Comparison of ENCODE assay signal across 9 mouse cellular contexts in genomic region chr19:36927800-36928361, GRCm38 (mm10). TPM values are rescaled to one million over a fixed set of nuclear protein-coding genes. Genes with fewer than 3 reads are reported as not detected.
DNase-seq lines count a peak whose midpoint lies in the region; ATAC-seq and TF ChIP-seq lines count a peak whose summit lies in the region.
"Had no signal": no experiment of that assay in that cellular context is flagged by ENCODE, and none has a peak within 500 bp of the region (broad histone marks: within the 10 kb centered on the region; RNA-seq: fewer than 3 reads in every experiment).

No protein-coding gene starts in this region.

- no peaks in the 10 kb centered on the region for H3K36me3 ChIP-seq in heart, embryonic 13.5 days
- H3K36me3 ChIP-seq in neural tube, embryonic 12.5 days, result no peaks in the 10 kb centered on the region
- no peaks in the 10 kb centered on the region for H3K36me3 ChIP-seq in limb, embryonic 14.5 days (ENCODE audit: control insufficient read depth, insufficient read depth, low read length)
- no peaks in the 10 kb centered on the region for H3K36me3 ChIP-seq in stomach, embryonic 15.5 days

- DNase-seq in heart, postnatal 4 days, result no peak
- no peak for DNase-seq in neural tube, embryonic 10.5 days (ENCODE audit: extremely low spot score, low spot score)
- DNase-seq in limb, embryonic 14.5 days (ENCODE audit: low spot score), result no peak
- no peak for DNase-seq in urinary bladder, postnatal 36 days (ENCODE audit: low spot score in 2 of 2)
- DNase-seq: kidney, adult 11 months had no signal

- H3K4me2 ChIP-seq in heart, embryonic 13.5 days, result peak overlapping the region; percentile 94
- H3K4me2 ChIP-seq in neural tube, embryonic 12.5 days (replicated peaks), result peak overlapping the region; percentile 70
- peak overlapping the region; percentile 89; the same call in 1 of the 2 replicates for H3K4me2 ChIP-seq in limb, embryonic 14.5 days (replicated peaks; ENCODE audit: low read depth, low read length, severe bottlenecking)
- H3K4me2 ChIP-seq in stomach, embryonic 15.5 days, result peak overlapping the region; percentile 59; the same call in 1 of the 2 replicates

- no peak overlapping the region for H3K27ac ChIP-seq in heart, embryonic 13.5 days (replicated peaks)
- no peak overlapping the region for H3K27ac ChIP-seq in neural tube, embryonic 12.5 days
- no peak overlapping the region for H3K27ac ChIP-seq in limb, embryonic 14.5 days (replicated peaks; ENCODE audit: low read depth, low read length)
- H3K27ac ChIP-seq in stomach, embryonic 15.5 days, result no peak overlapping the region

- no peak overlapping the region for H3K9ac ChIP-seq in heart, embryonic 13.5 days
- no peak overlapping the region for H3K9ac ChIP-seq in neural tube, embryonic 12.5 days
- H3K9ac ChIP-seq in limb, embryonic 14.5 days (ENCODE audit: low read depth, low read length, severe bottlenecking), result no peak overlapping the region
- no peak overlapping the region for H3K9ac ChIP-seq in stomach, embryonic 15.5 days

- H3K9me3 ChIP-seq in heart, embryonic 13.5 days, result no peaks in the 10 kb centered on the region
- no peaks in the 10 kb centered on the region for H3K9me3 ChIP-seq in neural tube, embryonic 12.5 days
- no peaks in the 10 kb centered on the region for H3K9me3 ChIP-seq in limb, embryonic 14.5 days (ENCODE audit: control insufficient read depth, low read length)
- no peaks in the 10 kb centered on the region for H3K9me3 ChIP-seq in stomach, embryonic 15.5 days

- peak overlapping the region; percentile 97 for H3K4me3 ChIP-seq in heart, embryonic 13.5 days
- H3K4me3 ChIP-seq in neural tube, embryonic 12.5 days, result no peak overlapping the region
- H3K4me3 ChIP-seq in limb, embryonic 14.5 days (replicated peaks; ENCODE audit: low read length), result no peak overlapping the region
- H3K4me3 ChIP-seq in stomach, embryonic 15.5 days (replicated peaks), result no peak overlapping the region

- WGBS in heart, embryonic 13.5 days, result 81% methylated on average over 6 of the region's 6 CpGs
- 89% methylated on average over 6 of the region's 6 CpGs for WGBS in neural tube, embryonic 12.5 days
- WGBS in limb, embryonic 14.5 days, result 67% methylated on average over 6 of the region's 6 CpGs
- WGBS in stomach, embryonic 15.5 days, result 72% methylated on average over 6 of the region's 6 CpGs

- peaks cover 35% of the 10 kb centered on the region for H3K4me1 ChIP-seq in heart, embryonic 13.5 days
- peaks cover 9% of the 10 kb centered on the region for H3K4me1 ChIP-seq in neural tube, embryonic 12.5 days
- H3K4me1 ChIP-seq in limb, embryonic 14.5 days (ENCODE audit: control insufficient read depth, insufficient read depth, low read length), result peaks cover 7% of the 10 kb centered on the region; the same call in 1 of the 2 replicates
- 0 out of 2 replicates have a peak, but pooled peaks cover 3% of the 10 kb centered on the region for H3K4me1 ChIP-seq in stomach, embryonic 15.5 days

- H3K27me3 ChIP-seq in heart, embryonic 13.5 days (replicated peaks), result no peaks in the 10 kb centered on the region
- H3K27me3 ChIP-seq in neural tube, embryonic 12.5 days (replicated peaks), result no peaks in the 10 kb centered on the region
- H3K27me3 ChIP-seq in limb, embryonic 14.5 days (ENCODE audit: control insufficient read depth, insufficient read depth, low read length), result no peaks in the 10 kb centered on the region
- H3K27me3 ChIP-seq in stomach, embryonic 15.5 days (replicated peaks), result no peaks in the 10 kb centered on the region

- no peak for TF ChIP-seq POLR2A in limb, embryonic 14.5 days (IDR thresholded peaks at IDR 0.05; ENCODE audit: borderline replicate concordance, extremely low read depth, insufficient read depth, insufficient read length)

- ATAC-seq in heart, embryonic 13.5 days (ENCODE audit: extremely low read depth, insufficient number of reproducible peaks, low FRiP score, low TSS enrichment), result no peak
- ATAC-seq in neural tube, embryonic 12.5 days (ENCODE audit: low FRiP score, low read depth), result no peak
- no peak for ATAC-seq in limb, embryonic 14.5 days (ENCODE audit: low FRiP score, low read depth)
- ATAC-seq in stomach, embryonic 15.5 days (ENCODE audit: insufficient read depth, low FRiP score, low read depth), result no peak
- ATAC-seq in megakaryocyte progenitor cell, adult 5-6 weeks (replicated peaks; ENCODE audit: poor library complexity), result no peak

RNA-seq across cellular contexts. Expression of gene Btaf1, which starts 2.0 kb away (rescaled TPM):
- polyA plus RNA-seq in heart, embryonic 13.5 days (2015; fragmentation: Nextera tagmentation; extraction: Ambion mirVana), result 6.5 and 6.9 TPM in 2 replicates
- total RNA-seq in heart, postnatal 4 days (2021), result 10 to 100 TPM; 16.3 TPM
- 15.7 and 17.3 TPM in 2 replicates for polyA plus RNA-seq in neural tube, embryonic 12.5 days (2016; fragmentation: Nextera tagmentation; extraction: Ambion mirVana)
- 13.2 and 13.6 TPM in 2 replicates for polyA plus RNA-seq in limb, embryonic 14.5 days (2012; rRNA removed)
- 13.2 and 14.8 TPM in 2 replicates for polyA plus RNA-seq in limb, embryonic 14.5 days (2014; fragmentation: Nextera tagmentation; extraction: Ambion mirVana)
- polyA plus RNA-seq in stomach, embryonic 15.5 days (2015; fragmentation: Nextera tagmentation; extraction: Ambion mirVana), result 9.8 and 10.0 TPM in 2 replicates
- total RNA-seq in megakaryocyte progenitor cell, adult 5-6 weeks (2015), result 39.9 and 45.4 TPM in 2 replicates
- total RNA-seq in megakaryocyte progenitor cell, adult 5-6 weeks (2017), result 51.6 and 71.5 TPM in 2 replicates

RNA-seq across cellular contexts. Expression of gene Fgfbp3, which starts 8.5 kb away (rescaled TPM):
- polyA plus RNA-seq in heart, embryonic 13.5 days (2015; fragmentation: Nextera tagmentation; extraction: Ambion mirVana), result 3.9 and 4.2 TPM in 2 replicates
- 1 to 10 TPM; 2.8 to 3.3 TPM for total RNA-seq in heart, postnatal 4 days (2021)
- polyA plus RNA-seq in neural tube, embryonic 12.5 days (2016; fragmentation: Nextera tagmentation; extraction: Ambion mirVana), result 99.2 and 108 TPM in 2 replicates
- polyA plus RNA-seq in limb, embryonic 14.5 days (2012; rRNA removed), result 5.7 and 6.6 TPM in 2 replicates
- polyA plus RNA-seq in limb, embryonic 14.5 days (2014; fragmentation: Nextera tagmentation; extraction: Ambion mirVana), result 4.5 and 6.2 TPM in 2 replicates
- 5.4 and 6.1 TPM in 2 replicates for polyA plus RNA-seq in stomach, embryonic 15.5 days (2015; fragmentation: Nextera tagmentation; extraction: Ambion mirVana)
- 2.0 and 3.6 TPM in 2 replicates for total RNA-seq in megakaryocyte progenitor cell, adult 5-6 weeks (2015)
- 0.58 and 2.0 TPM in 2 replicates for total RNA-seq in megakaryocyte progenitor cell, adult 5-6 weeks (2017)

Comparison
In these comparisons a context has a peak if more than half of its experiments do, and no peak if none do; other contexts are left out.
1. RNA of gene Fgfbp3, which starts 8.5 kb away (polyA plus RNA-seq): 99.2 to 108 TPM in neural tube, embryonic 12.5 days; 4.5 to 6.6 TPM in limb, embryonic 14.5 days, 5.4 to 6.1 TPM in stomach, embryonic 15.5 days and 3.9 to 4.2 TPM in heart, embryonic 13.5 days; every median in the first group is over 10 times any median in the second.
2. Peak in every context shown above with its lines, with median percentiles within 50 percentile points of each other: H3K4me2 ChIP-seq.